Mouse (Mus musculus) erythroblast, embryonic 14.5 days (primary cell): ENCODE results near the gene Plekhg5.

Experiments used
- GATA1 ChIP-seq: IDR thresholded peaks from 2 replicates; pipeline ENCODE4 v1.6.1; 2012; ENCODE audit warnings: low read length, inconsistent platforms, mixed read lengths
- TAL1 ChIP-seq: IDR thresholded peaks from 3 replicates; pipeline ENCODE4 v1.6.1; 2012; ENCODE audit warnings: low read length, inconsistent platforms, mixed read lengths

DNA sequence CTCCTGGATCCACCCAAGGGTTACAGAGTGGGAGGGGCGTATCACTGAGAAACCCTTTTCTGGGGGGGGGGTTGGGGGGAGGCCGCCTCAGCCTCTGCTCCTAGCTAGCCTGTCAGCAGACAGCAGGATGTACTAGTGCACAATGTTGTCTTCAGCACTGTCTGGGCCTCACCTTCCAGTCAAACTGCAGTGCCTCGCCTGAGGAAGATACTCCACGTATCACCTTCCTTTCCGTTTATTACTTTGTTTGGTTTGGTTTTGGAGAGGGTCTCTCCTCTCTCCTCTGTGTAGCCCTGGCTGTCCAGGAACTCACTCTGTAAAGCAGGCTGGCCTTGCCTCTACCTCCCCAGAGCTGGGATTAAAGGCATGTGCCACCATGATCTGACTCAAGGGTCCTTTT, 60.9 kb downstream of the Plekhg5 start:
- TF ChIP-seq GATA1 (no peak), TAL1 (no peak)
